Mouse (Mus musculus): Measurements from ENCODE around the gene Frs2.
"Not testable (repeated sequence)": the region's sequence is repeated elsewhere in the genome, so short reads cannot be mapped to it uniquely, and the experiment has no call there.

The Frs2 gene

DNA sequence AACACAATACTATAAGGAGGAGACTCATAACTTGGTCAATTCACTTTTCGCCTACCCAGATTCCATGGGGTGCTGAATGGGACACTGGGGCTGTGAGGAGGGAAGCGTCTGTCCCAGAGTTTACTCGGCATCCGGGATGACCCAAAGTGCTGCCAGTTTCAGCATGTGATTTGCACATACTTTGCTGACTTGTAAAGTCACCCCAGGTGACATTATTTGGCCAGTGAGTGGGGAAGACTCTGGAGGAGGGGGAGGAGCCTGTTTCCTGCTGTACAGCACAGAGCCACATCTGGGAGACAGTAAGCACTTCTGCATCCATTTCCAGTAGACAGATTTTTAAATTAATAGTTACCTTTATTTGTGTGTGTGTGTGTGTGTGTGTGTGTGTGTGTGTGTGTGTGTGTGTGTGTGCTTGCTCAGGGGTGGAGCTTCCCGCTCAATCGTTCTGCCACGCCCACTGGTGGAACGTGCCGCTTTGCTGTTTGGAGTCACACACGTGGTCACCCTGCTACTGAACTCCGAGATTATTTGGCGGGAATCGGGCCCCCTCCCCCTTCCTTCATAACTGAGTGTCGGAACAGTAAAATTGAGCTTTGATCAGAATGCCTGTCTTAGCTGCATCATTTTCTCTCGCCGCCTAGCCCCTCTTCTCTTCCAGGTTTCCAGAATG is 104.7 kb downstream of the Frs2 start:
- DNase-seq (ENCODE audit: low spot score in 2 of 2) = not testable (repeated sequence)

- no peak for DNase-seq (ENCODE audit: low spot score in 2 of 2)
These were observed 106.0 kb downstream of the Frs2 start for GRCm38 (mm10) chr10:117042295-117042694.

- no peak for DNase-seq (ENCODE audit: low spot score in 2 of 2)
These were observed 108.0 kb downstream of the Frs2 start for GRCm38 (mm10) chr10:117040355-117040754.

- peak; percentile 54 to 87 for DNase-seq (ENCODE audit: low spot score in 2 of 2)
These were observed 114.5 kb downstream of the Frs2 start for GRCm38 (mm10) chr10:117033785-117034184.

- no peak for DNase-seq (ENCODE audit: low spot score in 2 of 2)
These were observed 117.2 kb downstream of the Frs2 start for GRCm38 (mm10) chr10:117031160-117031559.

GRCm38 (mm10) chr10:117026176-117026575 is 122.2 kb downstream of the Frs2 start:
- DNase-seq (ENCODE audit: low spot score in 2 of 2) = no peak

- not testable (repeated sequence) for DNase-seq (ENCODE audit: low spot score in 2 of 2)
These were observed 122.6 kb downstream of the Frs2 start for GRCm38 (mm10) chr10:117025776-117026175.

- DNase-seq (ENCODE audit: low spot score in 2 of 2) = no peak
These were observed 124.6 kb downstream of the Frs2 start for GRCm38 (mm10) chr10:117023693-117024092.

GRCm38 (mm10) chr10:117021020-117021754 is 127.1 kb downstream of the Frs2 start:
- DNase-seq (ENCODE audit: low spot score in 2 of 2) = no peak

Data from spleen, postnatal 10 days (tissue).